Mouse (Mus musculus) left cerebral cortex, adult 18-20 months (tissue): ENCODE data around the gene Rbms3. TPM values are rescaled to one million over a fixed set of nuclear protein-coding genes. Genes with fewer than 3 reads are reported as not detected.

Source experiments
- DNase-seq, 2 experiments: peaks; one replicate each; pipeline ENCODE4 v3.0.0; 2021 to 2022; ENCODE audit warnings: low spot score in 2 of 2, mixed read lengths in 1 of 2
- long read RNA-seq, 2 experiments: library from polyadenylated mRNA; stranded (forward); transcript quantifications; one replicate each; pipeline ENCODE4 v2.0.0; 2021
- total RNA-seq, 2 experiments: library from RNA; stranded (reverse); gene quantifications; 2 replicates each; pipeline ENCODE4 v1.2.3; 2021

Gene Rbms3
- 10 to 100 TPM; 11.6 to 12.9 TPM for total RNA-seq
- long read RNA-seq, experiment 1, partial matches to known transcripts, result 2 of 7 reads
- long read RNA-seq, experiment 1, other reads (novel, unspliced or antisense), result 4 of 7 reads
- long read RNA-seq, experiment 2, partial matches to known transcripts, result 2 of 4 reads
- long read RNA-seq, experiment 2, other reads (novel, unspliced or antisense), result 2 of 4 reads

- no peak for DNase-seq
Measured at GRCm38 (mm10) chr9:117629771-117630170, at the start of gene Rbms3. TSS of gene Rbms3 (minus strand) at chr9:117629913.

DNA sequence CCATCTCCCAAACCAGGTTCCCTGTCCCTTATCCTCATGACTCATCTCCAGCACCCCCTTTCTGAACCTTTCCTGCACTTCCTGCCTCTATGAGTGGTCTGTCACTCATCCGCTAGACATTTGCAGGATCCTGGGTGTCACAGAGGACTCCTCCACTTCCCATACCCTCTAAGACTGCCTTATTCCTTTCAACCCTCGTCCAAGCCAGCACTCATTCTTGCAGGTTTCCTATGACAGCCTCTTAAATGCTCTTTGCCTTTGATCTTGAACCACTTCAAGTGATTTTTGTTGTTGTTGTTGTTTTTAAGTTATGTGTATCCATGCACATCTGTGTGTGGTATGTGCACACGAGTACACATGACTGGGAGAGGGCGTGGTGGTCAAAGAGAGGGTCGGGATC lies 43.6 kb upstream of the Rbms3 start:
- DNase-seq, result no peak

DNA sequence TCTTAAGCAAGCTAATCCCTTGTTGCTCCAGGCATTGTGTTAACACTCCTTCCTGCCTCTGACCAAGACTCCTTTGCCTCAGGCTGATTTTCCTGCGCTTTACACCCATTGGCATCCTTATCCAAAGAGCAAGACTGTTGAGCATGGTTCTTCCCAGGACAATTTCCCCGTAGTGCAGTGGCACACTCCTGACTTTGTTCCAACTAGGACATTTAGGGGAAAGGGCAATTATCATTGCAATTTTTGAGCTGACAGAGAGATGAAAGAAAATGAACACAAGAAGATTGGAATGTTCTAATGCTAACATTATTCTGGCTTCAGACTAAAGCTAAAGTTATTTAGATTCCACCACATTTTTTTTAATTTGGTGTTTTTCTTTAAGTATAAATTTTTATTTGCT lies 24.9 kb upstream of the Rbms3 start:
- DNase-seq, result no peak

GRCm38 (mm10) chr9:117653641-117654040 lies 23.9 kb upstream of the Rbms3 start:
- no peak for DNase-seq

DNA sequence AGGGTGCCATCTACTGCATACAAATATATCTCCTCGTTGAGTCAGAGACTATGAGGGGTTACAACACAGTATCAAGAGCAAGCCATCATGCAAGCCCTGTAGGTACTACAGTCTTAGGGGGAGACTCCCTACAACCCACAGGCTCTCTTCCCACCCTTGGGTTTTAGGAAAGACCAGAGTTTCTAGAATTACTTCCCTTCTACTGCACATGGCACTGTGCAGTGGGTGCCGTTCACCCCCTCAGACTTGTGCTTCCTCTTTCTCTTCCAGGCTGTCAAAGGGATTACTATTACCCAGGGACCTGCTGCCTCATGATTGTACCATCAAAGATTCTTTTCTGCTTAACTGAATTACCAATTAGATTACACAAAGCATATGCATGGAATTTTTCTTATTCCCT lies 16.4 kb upstream of the Rbms3 start:
- no peak for DNase-seq

GRCm38 (mm10) chr9:117641090-117641782 lies 11.5 kb upstream of the Rbms3 start:
- DNase-seq, result no peak

- DNase-seq, result no peak
Measured at GRCm38 (mm10) chr9:117638623-117639185, 9.0 kb upstream of the Rbms3 start.

- DNase-seq, result no peak
Measured at GRCm38 (mm10) chr9:117636492-117636891, 6.8 kb upstream of the Rbms3 start.

GRCm38 (mm10) chr9:117627173-117627572 lies 2.5 kb downstream of the Rbms3 start:
- DNase-seq, result no peak

- DNase-seq, result no peak
Measured at GRCm38 (mm10) chr9:117600781-117601180, 28.9 kb downstream of the Rbms3 start.

- DNase-seq, result no peak
Measured at GRCm38 (mm10) chr9:117599341-117599740, 30.4 kb downstream of the Rbms3 start.

DNA sequence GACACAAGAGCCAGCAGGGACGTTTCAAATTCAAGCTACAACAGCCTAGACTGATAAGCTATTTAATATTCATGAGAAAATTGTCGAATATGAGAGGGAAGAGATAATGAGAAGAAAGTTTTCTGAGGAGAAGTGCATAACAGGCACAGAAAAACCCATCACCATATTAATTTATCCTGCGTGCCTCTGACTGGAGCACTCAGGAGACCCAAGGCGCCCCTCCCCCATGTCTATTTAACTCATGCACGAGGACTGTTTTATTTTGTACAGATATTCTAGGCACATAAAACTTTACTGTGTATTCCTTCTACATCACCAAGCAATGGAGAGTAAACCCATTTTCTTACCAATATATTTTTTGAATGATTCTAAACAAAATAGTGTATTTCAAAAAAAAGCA lies 33.6 kb downstream of the Rbms3 start:
- DNase-seq, result no peak

DNA sequence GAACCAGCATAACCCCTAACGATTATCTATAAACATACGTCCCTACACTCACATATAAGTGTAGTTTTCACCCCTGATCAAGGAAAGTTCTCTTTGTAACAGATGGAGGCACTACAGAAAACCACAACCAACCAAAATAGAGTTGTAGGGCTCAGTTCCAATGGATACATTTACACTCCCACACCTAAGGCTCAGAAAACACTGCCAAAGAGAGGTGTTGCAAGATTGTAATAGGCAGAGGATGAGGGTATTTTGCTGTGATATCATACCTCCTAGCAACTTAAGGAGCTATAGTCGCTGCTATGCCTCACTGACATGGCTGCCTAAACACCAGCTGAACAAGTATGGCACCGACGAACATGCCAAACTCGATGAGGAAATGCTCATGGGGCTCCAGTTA lies 44.4 kb downstream of the Rbms3 start:
- no peak for DNase-seq

- DNase-seq, result peak in 1 of 2 experiments; percentile 7
Measured at GRCm38 (mm10) chr9:117583638-117584037, 46.1 kb downstream of the Rbms3 start.

DNA sequence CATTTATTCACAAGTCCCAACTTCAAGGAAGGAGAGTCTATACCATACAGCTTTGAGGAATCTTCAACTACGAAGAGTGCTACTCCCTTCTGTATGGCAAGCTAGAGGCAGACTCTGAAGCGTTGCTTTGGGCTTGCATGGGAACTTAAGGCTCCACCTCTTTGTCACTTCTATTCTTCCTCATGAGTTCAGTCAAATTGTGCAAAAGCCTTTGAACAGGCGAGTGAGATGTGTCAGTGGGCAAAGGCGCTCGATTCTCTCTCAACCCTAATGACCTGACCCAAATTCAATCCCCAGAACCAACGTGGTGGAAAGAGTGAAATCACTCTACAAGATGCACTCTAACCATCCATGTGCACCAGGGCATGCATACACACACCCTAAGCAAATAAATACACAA lies 47.1 kb downstream of the Rbms3 start:
- no peak for DNase-seq

DNA sequence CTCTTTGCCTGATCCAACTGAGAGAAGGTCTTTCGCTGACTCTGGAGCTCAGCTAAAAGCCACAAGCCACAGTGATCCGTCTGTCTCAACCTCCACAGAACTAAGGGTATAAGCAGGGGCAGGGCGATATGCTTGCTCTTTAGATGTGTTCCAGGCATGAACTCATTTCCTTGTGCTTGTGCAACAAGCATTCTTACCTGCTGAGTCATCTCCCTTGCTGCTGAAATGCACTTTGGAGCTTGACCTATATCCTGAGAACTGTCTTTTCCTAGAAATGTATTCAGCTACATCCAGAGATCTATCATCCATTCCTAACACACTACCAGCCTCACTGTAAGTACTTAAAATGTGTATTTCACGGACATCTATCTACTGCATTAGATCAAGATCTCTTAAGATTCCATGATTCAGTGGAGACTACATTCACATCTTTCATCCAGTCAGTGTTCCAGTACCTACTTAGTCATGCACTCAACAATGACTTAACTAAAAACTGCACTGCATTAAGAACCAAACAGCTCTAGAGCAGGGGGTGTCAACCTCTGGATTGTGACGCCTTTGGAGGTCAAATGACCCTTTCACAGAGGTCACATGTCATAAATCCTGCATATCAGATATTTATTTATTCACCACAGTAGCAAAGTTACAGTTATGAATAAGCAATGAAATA lies 58.4 kb downstream of the Rbms3 start:
- no peak for DNase-seq

GRCm38 (mm10) chr9:117570240-117570821 lies 59.4 kb downstream of the Rbms3 start:
- no peak for DNase-seq

DNA sequence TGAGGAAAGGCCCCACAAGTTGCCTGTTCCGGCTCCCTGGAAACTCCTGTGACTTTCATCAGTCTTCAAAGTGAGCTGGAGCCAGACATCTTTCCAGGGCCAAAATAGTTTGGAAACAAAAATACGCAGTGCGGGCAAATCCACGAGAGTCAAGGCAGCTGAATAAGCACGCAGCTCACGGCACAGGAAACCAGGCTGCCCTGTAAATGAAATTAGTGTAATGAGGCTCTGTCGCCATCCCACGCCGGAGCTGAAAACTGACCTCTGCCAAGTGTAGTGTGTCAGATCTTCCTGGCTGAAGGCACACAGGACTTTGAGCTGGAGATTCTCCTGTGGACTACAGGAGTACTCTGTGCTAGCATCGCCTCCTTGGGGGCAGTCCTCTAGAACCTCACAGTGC lies 63.4 kb downstream of the Rbms3 start:
- DNase-seq, result no peak

DNA sequence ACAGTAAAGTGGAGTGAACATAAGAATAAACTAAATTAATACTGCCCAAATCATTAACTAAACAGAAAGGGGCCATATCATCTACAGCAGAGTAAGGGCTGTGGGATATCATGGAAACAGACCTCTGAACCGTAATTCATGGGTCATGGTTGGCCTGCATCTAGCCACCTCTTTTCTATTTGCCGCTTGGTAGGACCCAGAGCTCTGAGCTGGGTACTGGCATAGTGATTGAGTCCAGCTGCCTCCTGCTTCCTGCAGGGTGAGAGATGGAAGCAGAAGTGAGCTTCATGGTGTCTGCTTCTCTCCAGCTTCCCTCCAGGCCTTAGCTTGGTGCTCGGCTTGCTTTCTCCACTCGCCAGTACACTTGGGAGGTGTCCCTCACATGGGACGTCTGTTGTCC lies 71.2 kb downstream of the Rbms3 start:
- no peak for DNase-seq

- DNase-seq, result no peak
Measured at GRCm38 (mm10) chr9:117554356-117554755, 75.4 kb downstream of the Rbms3 start.

DNA sequence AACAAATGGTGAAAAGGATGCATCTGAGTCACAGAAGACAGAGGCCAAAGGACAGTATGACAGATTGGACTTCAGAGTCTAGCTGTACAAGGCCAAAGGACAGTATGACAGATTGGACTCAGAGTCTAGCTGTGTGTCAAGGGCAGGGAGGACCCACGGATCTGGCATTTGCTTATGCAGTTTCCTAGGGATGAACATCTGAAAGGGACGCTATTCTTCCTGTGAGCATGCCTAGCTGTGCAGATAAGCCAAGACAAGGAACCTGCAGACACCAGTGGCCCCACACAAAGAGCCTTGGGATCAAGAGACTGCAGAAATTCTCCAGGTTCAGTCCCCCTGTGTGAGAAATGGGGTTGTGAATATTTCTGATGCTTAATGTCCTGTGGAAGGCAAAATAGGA lies 100.4 kb downstream of the Rbms3 start:
- no peak for DNase-seq

DNA sequence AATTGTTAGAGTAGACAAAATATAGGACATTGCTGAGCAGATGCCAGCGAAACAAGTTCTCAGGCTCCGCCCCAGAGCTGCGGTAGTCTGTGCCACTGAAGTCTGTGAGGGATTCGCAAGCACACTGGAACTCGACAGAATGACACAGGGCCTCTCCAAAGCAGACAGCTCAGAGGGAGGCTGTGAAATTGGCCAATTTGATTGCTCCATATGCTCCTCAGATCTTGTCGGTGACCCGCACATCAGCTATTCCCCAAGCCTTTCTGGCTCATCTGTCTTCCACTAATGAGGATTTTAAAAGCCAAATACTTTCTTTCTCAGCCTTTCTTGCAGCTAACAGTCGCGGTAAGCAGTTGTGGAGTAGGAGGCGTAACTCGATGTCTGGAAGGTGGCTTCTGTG lies 120.8 kb downstream of the Rbms3 start:
- DNase-seq, result no peak
